Mouse (Mus musculus) stomach, embryonic 16.5 days (tissue): ENCODE data around the gene Zfhx3. TPM values are rescaled to one million over a fixed set of nuclear protein-coding genes. Genes with fewer than 3 reads are reported as not detected.

Experiments used
- ATAC-seq: fragments of 200-750 bp; cut with Nextera tagmentation; 2 replicates; pipeline ENCODE4 v1.8.0; 2017; ENCODE audit warnings: moderate number of reproducible peaks, moderate TSS enrichment; ENCODE audit not compliant: insufficient read depth, low FRiP score
- H3K27ac ChIP-seq: fragments of 300-500 bp; sonication (generic); 2 replicates; pipeline ENCODE4 v1.5.1; 2014; ENCODE audit warnings: low read length
- H3K27me3 ChIP-seq: fragments of 300-500 bp; sonication (generic); 2 replicates; pipeline ENCODE4 v1.6.1; 2014; ENCODE audit warnings: low read length, control low read depth, mixed read lengths; ENCODE audit not compliant: control insufficient read depth, insufficient read depth
- H3K36me3 ChIP-seq: fragments of 300-500 bp; sonication (generic); 2 replicates; pipeline ENCODE4 v1.6.1; 2014; ENCODE audit warnings: low read length; ENCODE audit not compliant: control insufficient read depth, insufficient read depth
- H3K4me1 ChIP-seq: fragments of 300-500 bp; sonication (generic); 2 replicates; pipeline ENCODE4 v1.6.1; 2014; ENCODE audit warnings: low read length, control low read depth, mixed read lengths; ENCODE audit not compliant: control insufficient read depth, insufficient read depth
- H3K4me2 ChIP-seq: fragments of 300-500 bp; sonication (generic); 2 replicates; pipeline ENCODE4 v1.6.1; 2014; ENCODE audit warnings: low read depth, low read length, mixed read lengths
- H3K4me3 ChIP-seq: fragments of 300-500 bp; sonication (generic); replicated peaks from 2 replicates; pipeline ENCODE4 v1.5.1; 2014; ENCODE audit warnings: mild to moderate bottlenecking, low read length
- H3K9ac ChIP-seq: fragments of 300-500 bp; sonication (generic); 2 replicates; pipeline ENCODE4 v1.6.1; 2014; ENCODE audit warnings: low read length
- H3K9me3 ChIP-seq: fragments of 300-500 bp; sonication (generic); replicated peaks from 2 replicates; pipeline ENCODE4 v1.6.1; 2016; ENCODE audit warnings: low read length, control low read depth; ENCODE audit not compliant: control insufficient read depth
- WGBS: fragments of 180-500 bp; shearing (Covaris S2); extraction: QIAGEN DNeasy Blood & Tissue Kit; methylation state at CpG from one replicate; pipeline ENCODE4 v1.1.7; 2014; 5-methylcytosine and 5-hydroxymethylcytosine counted together
- polyA plus RNA-seq: library from polyadenylated mRNA; unstranded; fragments of >200 nt; fragmentation: Nextera tagmentation; extraction: Ambion mirVana; gene quantifications from 2 replicates; pipeline ENCODE4 v1.2.1, GENCODE M21; 2015

Zfhx3 gene
- polyA plus RNA-seq, 1 experiment from 2014 or later: 10.9 TPM

DNA sequence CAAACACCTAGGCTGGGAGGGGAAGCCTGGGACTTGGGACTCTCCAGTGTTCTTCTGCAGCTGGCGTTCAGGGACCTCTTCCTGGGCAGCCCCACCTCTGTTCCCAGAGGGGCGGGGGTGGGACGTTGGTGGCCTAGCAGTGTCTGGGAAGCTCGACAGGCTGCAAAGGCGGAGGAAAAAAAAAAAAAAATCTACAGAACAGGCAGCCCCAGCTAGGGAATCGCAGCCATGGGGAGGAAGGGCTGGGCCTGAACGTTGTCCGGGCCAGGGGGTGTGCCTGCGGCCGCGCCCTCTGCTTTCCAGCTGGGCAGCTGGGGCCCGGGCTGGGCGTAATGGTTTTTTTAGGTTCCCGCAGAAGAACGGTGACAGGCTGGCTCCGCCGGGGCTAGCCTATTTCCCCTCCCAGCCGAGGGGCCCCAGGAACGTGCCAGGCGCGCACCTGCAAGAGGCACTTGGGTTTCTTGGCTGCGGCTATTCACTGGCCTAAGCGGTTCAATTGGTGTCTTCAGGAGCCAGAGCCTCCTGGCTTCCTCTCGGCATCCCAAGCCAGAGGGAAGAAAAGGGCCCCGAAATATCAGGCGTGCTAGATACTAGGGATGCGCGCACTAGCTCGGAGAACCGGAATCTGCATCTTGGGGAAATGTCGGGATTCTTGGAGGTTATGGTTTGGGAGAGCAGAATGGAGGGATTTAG, 753.6 kb downstream of the Zfhx3 start:
- no peaks in the 10 kb centered on the region for H3K9me3 ChIP-seq
- H3K27me3 ChIP-seq: peaks cover 29% of the 10 kb centered on the region
- H3K27ac ChIP-seq: no peak overlapping the region; the same call in 1 of the 2 replicates
- peak; percentile 46; the same call in 1 of the 2 replicates for ATAC-seq
- H3K9ac ChIP-seq: peak overlapping the region; percentile 64
- H3K4me2 ChIP-seq: peak overlapping the region; percentile 83
- H3K4me1 ChIP-seq: peaks cover 35% of the 10 kb centered on the region
- 3% methylated on average over 31 of the region's 31 CpGs for WGBS
- H3K36me3 ChIP-seq: no peaks in the 10 kb centered on the region
- H3K4me3 ChIP-seq: peak overlapping the region; percentile 45

DNA sequence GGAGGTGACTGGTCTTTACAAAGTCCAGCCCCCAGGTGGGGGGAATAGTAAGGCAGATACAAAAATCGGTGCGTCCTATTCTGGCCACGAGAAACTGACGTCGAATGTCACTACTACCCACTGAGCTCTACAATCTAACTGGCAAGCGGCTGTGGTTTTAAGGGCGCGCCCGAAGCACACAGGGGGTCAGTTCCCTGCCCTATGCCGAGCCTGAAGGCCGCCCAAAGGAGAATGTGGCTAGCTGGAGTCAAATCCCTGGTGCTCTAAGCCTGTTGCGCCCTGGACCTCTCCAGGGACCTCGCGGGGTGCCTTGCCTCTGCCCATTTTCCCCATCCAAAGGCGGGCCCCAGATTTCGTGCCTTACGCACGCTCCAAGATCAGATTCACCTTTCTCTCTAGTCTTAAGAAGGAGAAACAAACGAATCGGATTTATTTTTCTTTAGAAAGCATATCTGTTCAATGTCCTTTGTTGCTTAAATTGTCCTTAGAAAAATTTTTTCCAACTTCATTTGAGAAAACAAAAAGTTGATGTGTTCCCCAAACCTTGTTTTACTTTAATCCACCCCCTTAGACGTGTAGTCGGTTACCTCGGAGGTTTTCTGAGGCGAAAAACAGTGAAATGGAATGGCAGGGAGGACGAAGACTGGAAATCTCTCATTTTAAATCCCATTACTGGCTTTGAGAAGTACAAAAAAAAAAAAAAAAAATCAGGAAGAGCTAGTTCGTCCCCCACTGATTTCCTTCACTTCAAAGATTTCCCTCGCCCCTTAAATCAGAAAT, 754.4 kb downstream of the Zfhx3 start:
- Histone ChIP-seq H3K4me2 (peak overlapping the region; percentile 83), H3K4me3 (peak overlapping the region; percentile 45; the same call in 1 of the 2 replicates), H3K9ac (peak overlapping the region; percentile 64; the same call in 1 of the 2 replicates), H3K36me3 (no peaks in the 10 kb centered on the region), H3K4me1 (peaks cover 29% of the 10 kb centered on the region), H3K9me3 (no peaks in the 10 kb centered on the region), H3K27me3 (peaks cover 29% of the 10 kb centered on the region), H3K27ac (no peak overlapping the region)
- ATAC-seq: no peak
- WGBS: 14% methylated on average over 27 of the region's 27 CpGs

- Histone ChIP-seq H3K4me3 (no peak overlapping the region), H3K4me2 (no peak overlapping the region), H3K27ac (no peak overlapping the region), H3K9ac (no peak overlapping the region), H3K27me3 (peaks cover 29% of the 10 kb centered on the region), H3K9me3 (no peaks in the 10 kb centered on the region), H3K4me1 (peaks cover 29% of the 10 kb centered on the region), H3K36me3 (no peaks in the 10 kb centered on the region)
- WGBS: 22% methylated on average over 13 of the region's 13 CpGs
- ATAC-seq: no peak
Observed at GRCm38 (mm10) chr8:108697589-108697988, 755.1 kb downstream of the Zfhx3 start.

DNA sequence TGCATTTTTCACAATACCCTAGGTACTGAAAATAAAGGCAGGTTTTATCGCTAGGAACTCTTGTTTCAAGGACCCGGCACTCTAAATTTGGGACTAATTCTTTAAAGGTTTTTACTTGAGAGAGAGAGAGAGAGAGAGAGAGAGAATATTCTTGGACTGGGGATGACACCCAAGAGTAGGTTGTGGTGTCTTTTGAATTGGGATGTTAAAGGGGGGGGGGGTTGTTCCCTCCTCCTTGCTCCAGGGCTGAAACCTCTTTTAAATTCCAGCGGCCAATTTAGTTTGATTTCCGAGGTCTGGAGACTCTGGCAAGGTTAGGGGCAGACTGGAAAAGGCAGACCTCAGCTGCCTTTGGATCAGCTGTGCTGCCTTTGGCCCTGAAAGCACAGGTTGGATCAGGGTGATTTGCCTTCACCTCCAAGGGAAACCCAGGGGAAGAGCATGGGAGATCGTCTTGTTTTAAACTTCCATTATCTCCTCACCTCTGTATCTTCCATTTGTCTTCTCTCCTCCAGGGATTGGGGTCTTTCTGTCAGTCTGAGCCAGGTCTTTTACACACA, 755.7 kb downstream of the Zfhx3 start:
- H3K4me3 ChIP-seq: no peak overlapping the region
- H3K27me3 ChIP-seq: peaks cover 29% of the 10 kb centered on the region
- no peaks in the 10 kb centered on the region for H3K36me3 ChIP-seq
- no peak overlapping the region for H3K9ac ChIP-seq
- no peak for ATAC-seq
- H3K4me1 ChIP-seq: peaks cover 29% of the 10 kb centered on the region
- no peak overlapping the region for H3K4me2 ChIP-seq
- no peak overlapping the region for H3K27ac ChIP-seq
- H3K9me3 ChIP-seq: no peaks in the 10 kb centered on the region
- WGBS: 42% methylated on average over 5 of the region's 5 CpGs

DNA sequence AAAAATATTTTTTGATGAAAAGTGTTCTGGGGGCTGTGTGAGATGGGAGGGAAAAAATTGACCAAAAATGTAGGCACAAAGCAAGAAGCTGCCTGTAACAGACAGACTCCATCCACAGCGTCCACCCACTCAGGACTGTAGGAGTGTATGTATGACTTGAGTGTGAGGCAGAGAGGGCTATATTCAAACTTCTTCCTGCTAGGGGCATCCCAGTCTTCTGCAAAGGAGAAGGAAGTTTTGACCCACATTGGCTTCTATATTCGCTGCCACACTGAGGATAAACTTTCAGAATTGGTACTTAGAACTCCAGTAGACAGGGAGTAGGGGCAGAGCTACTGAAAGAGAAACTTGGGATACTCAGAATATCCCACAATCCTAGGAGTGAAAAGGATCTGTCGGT, 756.6 kb downstream of the Zfhx3 start:
- Histone ChIP-seq H3K36me3 (no peaks in the 10 kb centered on the region), H3K4me1 (peaks cover 29% of the 10 kb centered on the region), H3K27ac (no peak overlapping the region), H3K4me2 (peak overlapping the region; percentile 45; the same call in 1 of the 2 replicates), H3K4me3 (no peak overlapping the region), H3K9ac (no peak overlapping the region), H3K9me3 (no peaks in the 10 kb centered on the region), H3K27me3 (peaks cover 29% of the 10 kb centered on the region)
- ATAC-seq: no peak
- WGBS: 32% methylated on average over 3 of the region's 3 CpGs

DNA sequence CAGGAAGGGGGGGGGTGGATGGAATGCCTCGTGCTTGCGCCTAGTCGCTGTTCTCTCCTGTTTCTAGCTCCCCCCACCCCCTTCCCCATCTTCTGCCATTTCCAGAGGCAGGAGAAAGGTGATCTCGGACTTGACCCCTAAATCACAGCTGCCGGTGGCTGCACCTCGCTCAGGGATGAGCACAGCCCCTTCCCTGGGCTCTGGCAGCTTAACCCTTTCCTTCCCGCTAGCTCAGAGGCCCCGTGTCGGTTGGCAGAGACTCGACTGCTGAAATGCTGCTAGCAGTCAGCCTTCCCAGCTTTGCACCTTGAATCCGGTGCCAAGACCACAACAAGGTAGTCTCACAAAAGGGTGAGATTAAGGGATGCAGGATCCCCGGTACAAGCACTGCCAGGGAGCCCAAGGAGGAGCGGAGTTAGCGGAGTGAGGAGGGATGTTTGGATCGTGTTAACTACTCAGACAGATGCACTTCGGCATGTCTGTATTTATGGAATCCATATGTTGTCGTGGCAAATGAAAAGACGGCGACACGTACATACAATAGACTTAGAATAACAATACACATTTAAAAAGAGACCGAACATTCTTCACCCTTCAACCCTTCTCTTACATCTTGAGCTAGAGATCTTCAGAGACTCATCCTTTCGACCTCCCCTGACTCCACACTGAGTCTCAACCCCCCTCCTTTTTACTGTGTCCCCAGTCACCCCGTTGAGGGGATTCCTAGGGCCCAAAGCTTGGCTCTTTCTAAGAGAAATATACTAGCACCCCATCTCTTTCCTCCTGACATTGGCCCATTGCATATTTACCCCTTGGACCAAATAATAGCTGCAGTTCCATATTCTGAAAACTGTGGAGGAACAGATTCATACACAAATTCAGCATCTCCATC, 757.3 kb downstream of the Zfhx3 start:
- Histone ChIP-seq H3K36me3 (no peaks in the 10 kb centered on the region), H3K4me2 (peak overlapping the region; percentile 45), H3K27me3 (peaks cover 25% of the 10 kb centered on the region), H3K4me1 (peaks cover 29% of the 10 kb centered on the region), H3K4me3 (peak overlapping the region; percentile 19), H3K9me3 (no peaks in the 10 kb centered on the region), H3K27ac (no peak overlapping the region), H3K9ac (peak overlapping the region; percentile 24)
- no peak for ATAC-seq
- 14% methylated on average over 23 of the region's 23 CpGs for WGBS

DNA sequence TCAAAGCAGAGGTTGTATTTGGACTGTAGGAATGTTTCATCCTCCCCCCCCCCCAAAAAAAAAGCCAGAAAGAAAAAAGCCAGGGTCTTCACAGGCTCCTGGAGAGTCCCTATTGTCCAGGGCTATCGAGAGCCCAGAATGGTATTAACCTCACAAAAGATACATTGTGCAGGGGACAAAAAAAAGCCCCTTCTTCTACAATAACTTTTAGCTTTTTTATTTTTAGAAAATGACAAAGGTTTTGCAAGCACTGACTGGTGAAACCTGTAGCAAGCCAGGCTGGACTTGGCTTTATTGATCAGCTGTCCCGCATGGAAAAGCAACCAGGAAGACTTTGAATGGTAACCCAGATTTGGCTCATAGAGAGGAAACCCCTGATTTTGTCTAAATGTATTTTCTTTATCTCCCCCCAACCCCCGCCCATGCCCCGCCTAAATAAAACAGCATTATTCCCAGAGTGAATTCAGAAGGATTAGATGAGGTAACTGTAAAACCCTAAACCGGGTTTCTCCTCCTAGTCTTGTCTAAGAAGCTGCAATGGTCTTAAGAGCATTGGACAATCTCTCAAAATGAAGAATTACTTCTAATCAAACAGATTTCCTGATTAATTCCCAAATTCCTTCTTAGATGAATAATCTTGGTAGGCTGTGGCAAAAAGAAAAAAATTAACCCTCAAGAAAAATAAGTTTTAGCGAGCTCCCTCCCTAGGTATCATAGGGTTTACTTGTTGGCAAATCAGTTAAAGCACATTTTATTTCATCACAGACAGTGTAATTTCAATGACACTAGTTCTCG, 759.1 kb downstream of the Zfhx3 start:
- Histone ChIP-seq H3K27ac (no peak overlapping the region), H3K9ac (no peak overlapping the region), H3K9me3 (no peaks in the 10 kb centered on the region), H3K36me3 (no peaks in the 10 kb centered on the region), H3K27me3 (peaks cover 15% of the 10 kb centered on the region), H3K4me1 (peaks cover 22% of the 10 kb centered on the region), H3K4me3 (no peak overlapping the region), H3K4me2 (peak overlapping the region; percentile 60)
- no peak for ATAC-seq
- WGBS: 39% methylated on average over 7 of the region's 7 CpGs

- Histone ChIP-seq H3K36me3 (no peaks in the 10 kb centered on the region), H3K4me3 (peak overlapping the region; percentile 86), H3K9ac (peak overlapping the region; percentile 54), H3K27me3 (peaks cover 12% of the 10 kb centered on the region), H3K4me1 (peaks cover 25% of the 10 kb centered on the region), H3K27ac (no peak overlapping the region), H3K9me3 (no peaks in the 10 kb centered on the region), H3K4me2 (peak overlapping the region; percentile 60)
- 64% methylated on average over 1 of the region's 1 CpGs for WGBS
- ATAC-seq: no peak
Observed at GRCm38 (mm10) chr8:108702201-108702600, 759.8 kb downstream of the Zfhx3 start.
